Mouse (Mus musculus) embryonic facial prominence, embryonic 15.5 days (tissue): Measurements from ENCODE around the gene Dlec1. TPM values are rescaled to one million over a fixed set of nuclear protein-coding genes. Genes with fewer than 3 reads are reported as not detected.

Experiments
- ATAC-seq: fragments of 200-750 bp; cut with Nextera tagmentation; 2 replicates; pipeline ENCODE4 v1.8.0; 2017; ENCODE audit warnings: low read depth, moderate TSS enrichment; ENCODE audit not compliant: insufficient number of reproducible peaks, low FRiP score, low TSS enrichment
- H3K27ac ChIP-seq: fragments of 300-500 bp; sonication (generic); replicated peaks from 2 replicates; pipeline ENCODE4 v1.5.1; 2015; ENCODE audit warnings: mild to moderate bottlenecking, inconsistent platforms
- H3K27me3 ChIP-seq: fragments of 300-500 bp; sonication (generic); 2 replicates; pipeline ENCODE4 v1.6.1; 2015; ENCODE audit warnings: inconsistent platforms
- H3K36me3 ChIP-seq: fragments of 300-500 bp; sonication (generic); 2 replicates; pipeline ENCODE4 v1.6.1; 2015; ENCODE audit warnings: mild to moderate bottlenecking, inconsistent platforms
- H3K4me1 ChIP-seq: fragments of 300-500 bp; sonication (generic); 2 replicates; pipeline ENCODE4 v1.6.1; 2015; ENCODE audit warnings: inconsistent platforms
- H3K4me2 ChIP-seq: fragments of 300-500 bp; sonication (generic); replicated peaks from 2 replicates; pipeline ENCODE4 v1.6.1; 2015; ENCODE audit warnings: mild to moderate bottlenecking, inconsistent platforms
- H3K4me3 ChIP-seq: fragments of 300-500 bp; sonication (generic); replicated peaks from 2 replicates; pipeline ENCODE4 v1.5.1; 2015; ENCODE audit warnings: mild to moderate bottlenecking, inconsistent platforms
- H3K9ac ChIP-seq: fragments of 300-500 bp; sonication (generic); 2 replicates; pipeline ENCODE4 v1.6.1; 2015; ENCODE audit warnings: inconsistent platforms
- H3K9me3 ChIP-seq: fragments of 300-500 bp; sonication (generic); replicated peaks from 2 replicates; pipeline ENCODE4 v1.6.1; 2016; ENCODE audit warnings: inconsistent platforms
- WGBS: fragments of 180-500 bp; shearing (Covaris S2); methylation state at CpG from one replicate; pipeline ENCODE4 v1.1.7; 2015; 5-methylcytosine and 5-hydroxymethylcytosine counted together
- polyA plus RNA-seq: library from polyadenylated mRNA; unstranded; fragments of >200 nt; fragmentation: Nextera tagmentation; extraction: Ambion mirVana; gene quantifications from 2 replicates; pipeline ENCODE4 v1.2.1, GENCODE M21; 2015

Dlec1 gene
- polyA plus RNA-seq, 1 experiment from 2014 or later, result 3.5 TPM

- no peak for ATAC-seq
- H3K9me3 ChIP-seq, result no peaks in the 10 kb centered on the region
- H3K4me3 ChIP-seq, result no peak overlapping the region
- no peaks in the 10 kb centered on the region for H3K36me3 ChIP-seq
- H3K27ac ChIP-seq, result no peak overlapping the region
- H3K27me3 ChIP-seq, result no peaks in the 10 kb centered on the region
- WGBS, result 51% methylated on average over 10 of the region's 10 CpGs
- no peak overlapping the region for H3K9ac ChIP-seq
- no peak overlapping the region for H3K4me2 ChIP-seq
- no peaks in the 10 kb centered on the region for H3K4me1 ChIP-seq
These were observed 42.9 kb downstream of the Dlec1 start for GRCm38 (mm10) chr9:119145137-119145536.

GRCm38 (mm10) chr9:119145638-119146037 is 43.4 kb downstream of the Dlec1 start:
- WGBS, result 56% methylated on average over 6 of the region's 6 CpGs
- H3K4me2 ChIP-seq, result no peak overlapping the region
- H3K27ac ChIP-seq, result no peak overlapping the region

GRCm38 (mm10) chr9:119146098-119146770 is 44.0 kb downstream of the Dlec1 start:
- H3K27ac ChIP-seq, result no peak overlapping the region
- no peak overlapping the region for H3K4me2 ChIP-seq
- 62% methylated on average over 12 of the region's 13 CpGs for WGBS
- H3K27me3 ChIP-seq, result no peaks in the 10 kb centered on the region
- H3K9me3 ChIP-seq, result no peaks in the 10 kb centered on the region
- no peak for ATAC-seq
- no peak overlapping the region for H3K9ac ChIP-seq
- H3K36me3 ChIP-seq, result no peaks in the 10 kb centered on the region
- H3K4me3 ChIP-seq, result no peak overlapping the region
- no peaks in the 10 kb centered on the region for H3K4me1 ChIP-seq

More at GRCm38 (mm10) chr9:119145638-119146037, 43.4 kb downstream of the Dlec1 start:
- Histone ChIP-seq H3K9me3 (no peaks in the 10 kb centered on the region), H3K4me3 (no peak overlapping the region), H3K36me3 (no peaks in the 10 kb centered on the region), H3K9ac (no peak overlapping the region), H3K4me1 (no peaks in the 10 kb centered on the region), H3K27me3 (no peaks in the 10 kb centered on the region)
- ATAC-seq, result no peak

- no peak overlapping the region for H3K9ac ChIP-seq
- H3K36me3 ChIP-seq, result no peaks in the 10 kb centered on the region
- no peaks in the 10 kb centered on the region for H3K27me3 ChIP-seq
- H3K4me3 ChIP-seq, result no peak overlapping the region
- 22% methylated on average over 5 of the region's 5 CpGs for WGBS
- no peak for ATAC-seq
- H3K4me2 ChIP-seq, result no peak overlapping the region
- H3K27ac ChIP-seq, result no peak overlapping the region
- no peaks in the 10 kb centered on the region for H3K9me3 ChIP-seq
- no peaks in the 10 kb centered on the region for H3K4me1 ChIP-seq
These were observed 47.3 kb downstream of the Dlec1 start for GRCm38 (mm10) chr9:119149601-119150000.

- H3K4me3 ChIP-seq, result no peak overlapping the region
- H3K36me3 ChIP-seq, result no peaks in the 10 kb centered on the region
- no peaks in the 10 kb centered on the region for H3K9me3 ChIP-seq
- H3K4me1 ChIP-seq, result 0 out of 2 replicates have a peak, but pooled peaks cover 5% of the 10 kb centered on the region
- no peak overlapping the region for H3K9ac ChIP-seq
- no peak for ATAC-seq
- H3K27me3 ChIP-seq, result peaks cover 20% of the 10 kb centered on the region
- H3K27ac ChIP-seq, result no peak overlapping the region
- WGBS, result 48% methylated on average over 2 of the region's 2 CpGs
- H3K4me2 ChIP-seq, result no peak overlapping the region
These were observed 49.5 kb downstream of the Dlec1 start for GRCm38 (mm10) chr9:119151751-119152150.

- 73% methylated on average over 8 of the region's 8 CpGs for WGBS
- no peak overlapping the region for H3K27ac ChIP-seq
- H3K9me3 ChIP-seq, result no peaks in the 10 kb centered on the region
- H3K4me2 ChIP-seq, result no peak overlapping the region
- no peak for ATAC-seq
- no peak overlapping the region for H3K4me3 ChIP-seq
- H3K4me1 ChIP-seq, result 0 out of 2 replicates have a peak, but pooled peaks cover 5% of the 10 kb centered on the region
- peaks cover 20% of the 10 kb centered on the region for H3K27me3 ChIP-seq
- no peaks in the 10 kb centered on the region for H3K36me3 ChIP-seq
- H3K9ac ChIP-seq, result no peak overlapping the region
These were observed 53.1 kb downstream of the Dlec1 start for GRCm38 (mm10) chr9:119155416-119155815.

- H3K4me2 ChIP-seq, result peak overlapping the region; percentile 67
- no peak overlapping the region for H3K9ac ChIP-seq
- WGBS, result 37% methylated on average over 7 of the region's 7 CpGs
- ATAC-seq, result no peak
- no peak overlapping the region for H3K27ac ChIP-seq
- H3K4me1 ChIP-seq, result 0 out of 2 replicates have a peak, but pooled peaks cover 5% of the 10 kb centered on the region
- H3K4me3 ChIP-seq, result peak overlapping the region; percentile 53
- H3K9me3 ChIP-seq, result no peaks in the 10 kb centered on the region
- H3K36me3 ChIP-seq, result no peaks in the 10 kb centered on the region
- H3K27me3 ChIP-seq, result peaks cover 20% of the 10 kb centered on the region
These were observed 53.5 kb downstream of the Dlec1 start for GRCm38 (mm10) chr9:119155826-119156225.

- peak; percentile 66 for ATAC-seq
- WGBS, result under 1% methylated on average over 64 of the region's 65 CpGs
These were observed 54.3 kb downstream of the Dlec1 start, which contains the start of gene Acaa1b for GRCm38 (mm10) chr9:119156278-119157201. TSS of gene Acaa1b (minus strand) at chr9:119157093.

GRCm38 (mm10) chr9:119158861-119159260 is 56.6 kb downstream of the Dlec1 start, which contains the start of gene Gm47289:
TSS of gene Gm47289 (plus strand) at chr9:119159161.
- Histone ChIP-seq H3K27me3 (peaks cover 20% of the 10 kb centered on the region), H3K27ac (no peak within 1 kb of the TSS), H3K9me3 (no peaks in the 10 kb centered on the region), H3K4me2 (no peak within 1 kb of the TSS), H3K36me3 (no peaks in the 10 kb centered on the region), H3K4me3 (no peak within 1 kb of the TSS), H3K9ac (no peak within 1 kb of the TSS), H3K4me1 (0 out of 2 replicates have a peak, but pooled peaks cover 5% of the 10 kb centered on the region)
- WGBS, result 49% methylated on average over 4 of the region's 4 CpGs
- ATAC-seq, result no peak

More at GRCm38 (mm10) chr9:119156278-119157201, 54.3 kb downstream of the Dlec1 start, which contains the start of gene Acaa1b:
- Histone ChIP-seq H3K4me1 (0 out of 2 replicates have a peak, but pooled peaks cover 5% of the 10 kb centered on the region), H3K27ac (no peak within 1 kb of the TSS), H3K9ac (no peak within 1 kb of the TSS), H3K27me3 (peaks cover 20% of the 10 kb centered on the region), H3K9me3 (no peaks in the 10 kb centered on the region), H3K4me3 (peak within 1 kb of the TSS; percentile 53), H3K4me2 (peak within 1 kb of the TSS; percentile 67), H3K36me3 (no peaks in the 10 kb centered on the region)

GRCm38 (mm10) chr9:119160689-119161088 is 58.4 kb downstream of the Dlec1 start:
- Histone ChIP-seq H3K27me3 (peaks cover 10% of the 10 kb centered on the region), H3K4me3 (no peak overlapping the region), H3K4me1 (0 out of 2 replicates have a peak, but pooled peaks cover 5% of the 10 kb centered on the region), H3K9me3 (no peaks in the 10 kb centered on the region), H3K27ac (no peak overlapping the region), H3K9ac (no peak overlapping the region), H3K36me3 (no peaks in the 10 kb centered on the region), H3K4me2 (no peak overlapping the region)
- ATAC-seq, result no peak
- WGBS, result 67% methylated on average over 3 of the region's 3 CpGs

GRCm38 (mm10) chr9:119164743-119165142 is 62.5 kb downstream of the Dlec1 start:
- WGBS, result 72% methylated on average over 7 of the region's 7 CpGs
- ATAC-seq, result no peak

More at GRCm38 (mm10) chr9:119164743-119165142, 62.5 kb downstream of the Dlec1 start:
- H3K36me3 ChIP-seq, result no peaks in the 10 kb centered on the region
- no peaks in the 10 kb centered on the region for H3K9me3 ChIP-seq
- H3K4me1 ChIP-seq, result no peaks in the 10 kb centered on the region
- H3K9ac ChIP-seq, result no peak overlapping the region
- H3K4me3 ChIP-seq, result no peak overlapping the region
- no peaks in the 10 kb centered on the region for H3K27me3 ChIP-seq
- H3K27ac ChIP-seq, result no peak overlapping the region
- H3K4me2 ChIP-seq, result no peak overlapping the region
